Mouse (Mus musculus): Measurements from ENCODE around the gene Utp4. TPM values are rescaled to one million over a fixed set of nuclear protein-coding genes. Genes with fewer than 3 reads are reported as not detected.

The Utp4 gene
- total and polyA plus RNA-seq, 3 experiments: 17.8 to 22.3 (median 21.3) TPM

- H3K4me3 ChIP-seq: no peak overlapping the region
- H3K36me3 ChIP-seq (ENCODE audit: control insufficient read depth, insufficient read depth, low read length): no peaks in the 10 kb centered on the region
- no peaks in the 10 kb centered on the region for H3K27me3 ChIP-seq (ENCODE audit: control insufficient read depth, insufficient read depth, low read length)
- peaks cover 1% of the 10 kb centered on the region; the same call in 1 of the 2 replicates for H3K79me2 ChIP-seq (replicated peaks; ENCODE audit: control insufficient read depth, insufficient read depth, low read length)
- no peak overlapping the region for H3K27ac ChIP-seq
- TF ChIP-seq POLR2A (IDR thresholded peaks at IDR 0.05; ENCODE audit: insufficient read depth, low read depth, low read length) (no peak), CTCF (IDR thresholded peaks at IDR 0.05) (no peak), EP300 (IDR thresholded peaks at IDR 0.05; ENCODE audit: insufficient read depth, low read depth, low read length) (no peak)
- H3K9ac ChIP-seq (ENCODE audit: low read depth, low read length): no peak overlapping the region
- intact Hi-C loops (cut with DNase I): loop anchor here (2.0 kb wide), 2 partner anchors 39 to 69 kb away; no protein-coding TSS in a partner anchor
- DNase-seq: no peak
- H3K4me1 ChIP-seq (ENCODE audit: control insufficient read depth, insufficient read depth, low read length): peaks cover 10% of the 10 kb centered on the region
- 95% methylated on average over 4 of the region's 4 CpGs for WGBS
Measured at GRCm38 (mm10) chr8:106933506-106934143, 40.2 kb downstream of the Utp4 start.

- Histone ChIP-seq H3K36me3 (ENCODE audit: control insufficient read depth, insufficient read depth, low read length) (peaks cover 2% of the 10 kb centered on the region; the same call in 1 of the 2 replicates), H3K9ac (ENCODE audit: low read depth, low read length) (no peak overlapping the region), H3K27me3 (ENCODE audit: control insufficient read depth, insufficient read depth, low read length) (no peaks in the 10 kb centered on the region), H3K4me3 (no peak overlapping the region), H3K79me2 (replicated peaks; ENCODE audit: control insufficient read depth, insufficient read depth, low read length) (peaks cover 1% of the 10 kb centered on the region; the same call in 1 of the 2 replicates), H3K4me1 (ENCODE audit: control insufficient read depth, insufficient read depth, low read length) (peaks cover 9% of the 10 kb centered on the region), H3K27ac (no peak overlapping the region)
- TF ChIP-seq EP300 (IDR thresholded peaks at IDR 0.05; ENCODE audit: insufficient read depth, low read depth, low read length) (no peak), CTCF (IDR thresholded peaks at IDR 0.05) (no peak), POLR2A (IDR thresholded peaks at IDR 0.05; ENCODE audit: insufficient read depth, low read depth, low read length) (no peak)
- DNase-seq: no peak
- intact Hi-C loops (cut with DNase I): loop anchor here (2.0 kb wide), 2 partner anchors 38 to 68 kb away; no protein-coding TSS in a partner anchor
- WGBS: 84% methylated on average over 16 of the region's 16 CpGs
Measured at GRCm38 (mm10) chr8:106934226-106934977, 41.0 kb downstream of the Utp4 start.

GRCm38 (mm10) chr8:106935324-106935869 is 42.0 kb downstream of the Utp4 start, which contains the start of gene Sntb2:
Gene Sntb2, plus strand, starts transcription at chr8:106935750.
- intact Hi-C loops (cut with DNase I): loop anchor here (2.0 kb wide), 2 partner anchors 37 to 67 kb away; no protein-coding TSS in a partner anchor

GRCm38 (mm10) chr8:106935899-106936477 is 42.6 kb downstream of the Utp4 start:
- intact Hi-C loops (cut with DNase I): loop anchor here (2.0 kb wide), 2 partner anchors 37 to 67 kb away; no protein-coding TSS in a partner anchor
- Histone ChIP-seq H3K27me3 (ENCODE audit: control insufficient read depth, insufficient read depth, low read length) (no peaks in the 10 kb centered on the region), H3K27ac (peak overlapping the region; percentile 96), H3K79me2 (replicated peaks; ENCODE audit: control insufficient read depth, insufficient read depth, low read length) (peaks cover 4% of the 10 kb centered on the region), H3K4me3 (peak overlapping the region; percentile 86), H3K4me1 (ENCODE audit: control insufficient read depth, insufficient read depth, low read length) (peaks cover 11% of the 10 kb centered on the region), H3K36me3 (ENCODE audit: control insufficient read depth, insufficient read depth, low read length) (peaks cover 2% of the 10 kb centered on the region; the same call in 1 of the 2 replicates), H3K9ac (ENCODE audit: low read depth, low read length) (peak overlapping the region; percentile 86)
- peak; percentile 77 to 81 for DNase-seq
- under 1% methylated on average over 73 of the region's 76 CpGs for WGBS
- TF ChIP-seq CTCF (IDR thresholded peaks at IDR 0.05) (peak; percentile 8; the same call in 1 of the 2 replicates), EP300 (IDR thresholded peaks at IDR 0.05; ENCODE audit: insufficient read depth, low read depth, low read length) (no peak), POLR2A (IDR thresholded peaks at IDR 0.05; ENCODE audit: insufficient read depth, low read depth, low read length) (no peak)

More at GRCm38 (mm10) chr8:106935324-106935869, 42.0 kb downstream of the Utp4 start, which contains the start of gene Sntb2:
- peaks cover 4% of the 10 kb centered on the region for H3K79me2 ChIP-seq (replicated peaks; ENCODE audit: control insufficient read depth, insufficient read depth, low read length)
- peaks cover 11% of the 10 kb centered on the region for H3K4me1 ChIP-seq (ENCODE audit: control insufficient read depth, insufficient read depth, low read length)
- TF ChIP-seq EP300 (IDR thresholded peaks at IDR 0.05; ENCODE audit: insufficient read depth, low read depth, low read length) (no peak), CTCF (IDR thresholded peaks at IDR 0.05) (peak; percentile 32), POLR2A (IDR thresholded peaks at IDR 0.05; ENCODE audit: insufficient read depth, low read depth, low read length) (peak; percentile 85)
- peak within 1 kb of the TSS; percentile 96 for H3K27ac ChIP-seq
- peak within 1 kb of the TSS; percentile 86 for H3K4me3 ChIP-seq
- peak; percentile 93 to 94 for DNase-seq
- H3K36me3 ChIP-seq (ENCODE audit: control insufficient read depth, insufficient read depth, low read length): peaks cover 2% of the 10 kb centered on the region; the same call in 1 of the 2 replicates
- peak within 1 kb of the TSS; percentile 86 for H3K9ac ChIP-seq (ENCODE audit: low read depth, low read length)
- under 1% methylated on average over 41 of the region's 41 CpGs for WGBS
- H3K27me3 ChIP-seq (ENCODE audit: control insufficient read depth, insufficient read depth, low read length): no peaks in the 10 kb centered on the region

GRCm38 (mm10) chr8:106936478-106937051 is 43.1 kb downstream of the Utp4 start:
- Histone ChIP-seq H3K27me3 (ENCODE audit: control insufficient read depth, insufficient read depth, low read length) (no peaks in the 10 kb centered on the region), H3K36me3 (ENCODE audit: control insufficient read depth, insufficient read depth, low read length) (peaks cover 2% of the 10 kb centered on the region; the same call in 1 of the 2 replicates), H3K4me1 (ENCODE audit: control insufficient read depth, insufficient read depth, low read length) (peaks cover 15% of the 10 kb centered on the region), H3K4me3 (peak overlapping the region; percentile 86), H3K79me2 (replicated peaks; ENCODE audit: control insufficient read depth, insufficient read depth, low read length) (peaks cover 4% of the 10 kb centered on the region), H3K9ac (ENCODE audit: low read depth, low read length) (peak overlapping the region; percentile 86), H3K27ac (peak overlapping the region; percentile 96)
- DNase-seq: peak; percentile 53 to 66
- intact Hi-C loops (cut with DNase I): no loop called here
- under 1% methylated on average over 26 of the region's 26 CpGs for WGBS
- no peak for TF ChIP-seq EP300 (IDR thresholded peaks at IDR 0.05; ENCODE audit: insufficient read depth, low read depth, low read length)
- 0 out of 2 replicates have a peak, but pooled peaks have one; percentile 31 for TF ChIP-seq POLR2A (IDR thresholded peaks at IDR 0.05; ENCODE audit: insufficient read depth, low read depth, low read length)
- no peak for TF ChIP-seq CTCF (IDR thresholded peaks at IDR 0.05)

All from heart, adult 2 months (tissue).